Mouse (Mus musculus) retina, postnatal 1 day (tissue): Measurements from ENCODE around the gene Eno4.
"Not testable (repeated sequence)": the region's sequence is repeated elsewhere in the genome, so short reads cannot be mapped to it uniquely, and the experiment has no call there.

ENCODE experiments used
- DNase-seq: peaks from one replicate; pipeline ENCODE4 v3.0.0-alpha.2; 2012

The Eno4 gene

GRCm38 (mm10) chr19:58942841-58943828 is at the start of gene Eno4, which contains the start of gene Hspa12a:
TSS of gene Eno4 (plus strand) at chr19:58943425.
TSS of gene Hspa12a (minus strand) at chr19:58943654.
- DNase-seq = peak; percentile 98

- DNase-seq = no peak
Observed at GRCm38 (mm10) chr19:58896216-58896615, 47.0 kb upstream of the Eno4 start.

DNA sequence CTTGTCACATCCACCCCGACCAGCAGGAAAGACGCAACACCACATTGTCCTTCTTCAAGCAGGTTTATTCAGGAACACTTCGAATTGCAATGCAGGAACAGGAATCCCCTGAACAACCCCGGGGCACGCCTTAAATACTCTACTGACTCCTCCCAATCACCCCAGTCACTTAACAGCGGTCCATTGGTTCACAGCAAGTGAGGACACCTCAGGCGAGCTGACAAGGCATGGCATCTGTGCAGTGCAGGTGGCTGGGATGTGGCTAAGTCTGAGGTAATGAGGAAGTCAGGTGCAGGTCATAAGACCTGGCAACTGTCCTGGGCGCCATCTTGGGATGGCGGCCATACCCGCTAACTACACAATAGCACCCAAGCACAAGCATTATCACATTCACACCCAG is 42.8 kb upstream of the Eno4 start:
- not testable (repeated sequence) for DNase-seq

DNA sequence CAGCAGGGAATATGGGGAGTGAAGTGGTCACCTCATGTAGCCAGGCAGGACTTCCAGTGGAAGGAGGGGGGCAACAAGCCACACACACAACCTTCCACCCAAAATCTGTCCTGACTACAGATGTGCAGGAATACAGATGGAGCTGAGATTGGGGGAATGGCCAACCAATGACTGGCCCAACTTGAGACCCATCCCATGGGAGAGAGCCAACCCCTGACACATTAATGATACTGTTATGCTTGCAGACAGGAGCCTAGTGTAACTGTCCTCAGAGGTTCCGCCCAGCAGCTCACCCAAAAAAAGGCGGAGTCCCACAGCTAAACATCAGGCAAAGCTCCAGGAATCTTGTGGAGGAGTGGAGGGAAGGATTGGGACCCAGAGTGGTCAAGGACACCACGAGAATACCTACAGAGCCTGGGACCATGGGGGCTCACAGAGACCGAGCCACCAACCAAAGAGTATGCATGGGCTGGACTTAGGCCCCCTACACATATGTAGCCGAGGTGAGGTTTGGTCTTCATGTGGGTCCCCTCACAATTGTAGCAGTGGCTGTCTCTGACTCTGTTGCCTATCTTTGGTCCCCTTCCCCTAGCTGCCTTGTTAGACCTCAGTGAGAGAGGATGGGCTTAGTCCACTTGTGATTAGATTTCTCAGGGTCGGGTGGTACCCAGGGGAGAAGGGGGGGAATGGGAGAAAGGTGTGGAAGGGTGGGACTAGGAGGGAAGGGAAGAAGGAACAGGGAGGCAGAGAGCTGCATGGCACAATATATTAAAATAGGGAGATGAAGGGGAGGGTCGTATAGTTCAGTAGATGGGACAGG is 39.9 kb upstream of the Eno4 start:
- DNase-seq = no peak

DNA sequence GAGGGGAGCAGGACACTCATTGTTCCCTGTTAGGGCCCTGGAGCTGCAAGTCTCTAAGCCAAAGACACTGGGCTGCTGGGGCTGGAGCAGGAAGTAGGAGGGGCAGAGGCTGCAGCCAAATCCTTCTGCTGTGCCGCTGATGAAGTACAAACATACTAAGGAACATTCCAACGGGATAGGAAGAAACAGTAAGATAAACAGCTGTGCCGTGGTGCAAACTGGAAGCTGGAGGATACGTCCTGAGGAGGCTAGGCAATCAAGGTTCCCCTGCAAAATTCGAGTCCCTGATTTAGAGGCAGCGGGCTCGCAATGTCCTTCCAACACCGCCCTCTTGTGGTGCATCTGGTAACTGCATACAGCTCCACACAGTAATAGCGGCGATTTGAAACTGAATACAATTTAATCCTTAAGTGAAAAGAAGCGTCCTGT is 39.3 kb upstream of the Eno4 start:
- peak; percentile 82 for DNase-seq

DNA sequence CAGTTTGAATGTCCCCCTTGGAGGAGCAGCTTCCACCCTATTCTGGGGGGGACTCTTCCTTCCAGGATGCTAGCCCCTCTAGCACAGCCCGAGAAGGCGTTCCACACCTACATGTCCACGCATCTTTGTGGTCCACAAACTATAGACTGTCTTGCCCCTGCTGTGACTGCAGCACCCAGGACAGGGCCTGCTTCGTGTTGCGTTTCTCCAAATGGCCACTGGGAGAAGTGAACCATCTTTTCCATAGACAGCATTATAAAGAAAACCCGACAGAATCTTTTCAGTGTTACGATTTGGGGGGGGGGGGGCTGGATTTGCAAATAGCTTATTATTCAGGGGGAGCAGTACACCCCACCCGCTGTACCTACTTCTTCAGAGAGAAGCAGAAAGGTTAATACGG is 36.5 kb upstream of the Eno4 start:
- DNase-seq = no peak

DNA sequence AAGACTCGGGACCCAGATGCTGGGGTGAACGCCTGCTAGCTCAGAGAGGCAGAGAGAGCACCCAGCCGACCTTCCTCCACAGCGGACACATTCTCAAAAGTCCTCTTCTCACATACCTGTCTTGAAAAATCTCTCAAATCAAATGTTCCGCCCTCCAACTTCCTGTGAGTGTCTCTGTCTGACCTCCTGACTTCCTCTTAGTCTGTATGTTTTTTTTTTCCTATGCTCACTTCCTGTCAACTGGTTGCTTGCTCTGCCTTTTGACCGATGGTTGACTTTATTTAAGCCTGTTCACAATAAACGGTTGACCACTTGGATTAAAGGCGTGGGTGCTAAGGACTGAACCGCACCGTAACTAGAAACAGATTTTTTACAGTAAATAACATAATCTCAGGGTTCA is 35.2 kb upstream of the Eno4 start:
- DNase-seq = no peak

DNA sequence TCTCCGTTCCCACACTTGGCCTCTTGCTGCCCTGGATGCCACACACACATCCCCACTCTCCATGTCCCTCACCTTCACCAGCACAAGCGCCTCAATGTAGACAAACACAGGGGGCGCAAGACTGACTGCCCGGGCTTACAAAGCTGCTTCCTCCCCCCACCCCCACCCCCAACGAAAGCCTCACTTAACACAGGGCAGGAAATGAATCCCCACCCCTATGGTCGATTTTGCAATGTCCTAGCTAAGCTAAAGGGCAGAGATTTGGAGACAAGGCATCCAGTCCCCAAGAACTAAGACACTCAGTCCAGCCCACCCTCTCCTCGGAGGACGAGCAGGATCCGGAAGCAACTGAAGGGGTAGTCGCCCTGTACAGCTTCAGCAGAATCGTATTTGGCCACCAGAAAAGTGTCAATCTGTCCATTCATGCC is 32.3 kb upstream of the Eno4 start:
- DNase-seq = peak; percentile 75

- DNase-seq = peak; percentile 88
Observed at GRCm38 (mm10) chr19:58911386-58911785, 31.8 kb upstream of the Eno4 start.

DNA sequence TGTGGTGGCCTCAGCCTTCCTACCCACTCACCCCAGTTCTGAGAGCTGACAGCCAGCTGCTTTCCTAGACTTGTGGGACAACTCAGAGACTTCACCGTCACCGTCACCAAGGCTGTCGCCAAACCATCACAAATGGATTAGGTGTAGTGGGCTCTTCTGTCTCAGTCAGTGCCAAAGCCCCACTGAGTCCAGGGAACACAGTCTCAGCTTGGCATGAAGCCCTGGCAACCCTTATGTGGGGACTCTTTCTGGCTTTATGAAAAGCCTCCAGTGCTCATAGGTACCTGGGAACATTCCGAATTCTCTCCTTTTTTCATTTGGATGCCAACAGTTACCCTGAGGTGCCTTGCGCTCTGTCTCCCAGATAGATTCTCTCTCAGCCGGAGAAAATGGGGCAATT is 29.9 kb upstream of the Eno4 start:
- DNase-seq = no peak

- peak; percentile 41 for DNase-seq
Observed at GRCm38 (mm10) chr19:58918597-58918996, 24.6 kb upstream of the Eno4 start.

DNA sequence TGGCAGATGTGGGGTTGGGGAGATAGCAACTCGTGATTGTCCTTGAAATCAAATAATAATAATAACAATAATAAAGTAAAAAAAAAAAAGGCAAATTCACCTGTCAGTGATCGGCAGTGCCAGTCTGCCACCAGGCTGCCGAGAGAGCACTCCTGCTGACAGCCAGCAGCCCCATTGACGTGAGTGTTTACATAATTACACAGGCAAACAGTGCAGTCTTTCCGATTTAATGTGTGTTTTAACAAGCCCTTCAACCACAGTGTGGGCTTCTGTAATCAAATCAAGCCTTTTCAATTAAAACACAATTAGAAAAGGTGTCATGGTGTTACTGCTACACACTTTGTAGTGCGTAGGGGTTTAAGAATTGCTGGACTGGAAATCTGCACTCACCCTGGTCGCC is 24.1 kb upstream of the Eno4 start:
- DNase-seq = no peak

GRCm38 (mm10) chr19:58931081-58931800 is 12.0 kb upstream of the Eno4 start:
- peak; percentile 90 for DNase-seq

DNA sequence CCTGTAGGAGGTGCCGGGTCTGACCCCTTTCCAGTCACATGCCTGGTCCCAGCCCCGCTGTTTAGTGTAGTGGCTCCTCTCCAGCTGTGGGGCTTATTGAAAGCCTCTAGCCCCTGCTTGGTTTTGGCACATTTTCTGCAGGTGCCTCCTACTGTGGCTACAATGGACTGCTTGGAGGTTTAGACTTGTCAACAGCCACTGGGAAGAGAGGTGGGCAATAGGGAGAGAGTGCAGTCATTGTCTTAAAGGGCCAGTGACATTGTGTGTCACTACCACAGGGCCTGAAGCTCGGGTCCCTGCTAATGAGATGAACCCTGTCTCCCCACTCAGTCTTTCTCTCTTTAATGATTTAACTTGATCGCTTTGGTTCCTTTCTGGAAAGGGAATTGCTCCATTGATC is 10.2 kb upstream of the Eno4 start:
- DNase-seq = peak; percentile 28

DNA sequence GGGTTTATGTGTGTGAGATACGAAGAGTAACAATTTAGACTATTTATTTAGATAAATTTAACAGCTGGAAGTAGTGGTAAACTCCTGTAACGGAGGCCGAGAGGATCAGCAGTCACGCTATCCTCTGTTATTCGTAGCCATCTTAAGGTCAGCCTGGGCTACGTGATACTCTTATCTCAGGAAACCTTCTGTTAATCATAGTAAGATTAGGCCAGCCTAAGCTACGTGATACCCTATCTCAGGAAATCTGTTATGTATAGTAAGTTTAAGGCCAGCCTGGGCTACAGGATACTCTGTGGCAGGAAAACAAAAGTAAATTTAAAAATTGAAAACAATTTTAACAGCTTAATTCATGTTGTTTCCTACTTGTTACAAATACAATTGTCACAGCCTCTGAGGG is 2.7 kb downstream of the Eno4 start:
- no peak for DNase-seq

DNA sequence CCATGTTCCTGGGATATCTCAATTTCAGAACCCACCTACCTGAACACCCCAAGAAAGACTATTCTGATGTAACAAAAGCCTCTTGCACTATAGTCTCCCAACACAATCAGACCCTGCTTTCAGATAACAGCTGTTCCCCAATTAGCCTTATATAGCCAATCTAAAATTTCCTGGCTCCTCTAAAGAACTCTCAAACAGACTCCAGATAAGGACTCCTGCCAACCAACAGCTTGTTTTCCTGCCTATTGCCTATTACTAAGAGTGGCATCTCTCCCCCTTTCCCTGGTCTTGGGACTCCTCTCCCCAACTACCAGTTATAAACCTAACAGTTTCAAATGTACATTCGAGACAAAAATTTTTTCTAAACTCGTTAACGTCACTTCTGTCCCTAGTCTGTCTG is 8.3 kb downstream of the Eno4 start:
- DNase-seq = no peak

DNA sequence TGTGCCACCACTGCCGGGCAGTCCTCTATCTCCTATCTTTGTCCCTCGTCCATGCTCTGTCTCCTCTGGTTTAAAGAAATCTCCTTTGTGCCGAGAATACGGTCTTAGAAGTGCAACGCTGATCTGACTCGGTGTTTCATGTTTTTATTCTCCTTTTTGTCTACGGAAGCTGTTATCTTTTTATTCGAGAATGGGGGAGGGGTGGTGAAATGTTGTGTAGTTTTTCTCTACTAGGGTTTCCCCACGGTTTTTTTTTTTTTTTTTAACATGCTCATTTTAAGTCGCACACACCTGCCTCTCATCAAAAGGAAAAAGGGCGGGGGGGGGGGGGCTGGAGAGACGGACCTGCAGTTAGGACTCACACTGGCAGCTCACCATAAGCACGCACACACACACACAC is 9.0 kb downstream of the Eno4 start:
- DNase-seq = no peak

DNA sequence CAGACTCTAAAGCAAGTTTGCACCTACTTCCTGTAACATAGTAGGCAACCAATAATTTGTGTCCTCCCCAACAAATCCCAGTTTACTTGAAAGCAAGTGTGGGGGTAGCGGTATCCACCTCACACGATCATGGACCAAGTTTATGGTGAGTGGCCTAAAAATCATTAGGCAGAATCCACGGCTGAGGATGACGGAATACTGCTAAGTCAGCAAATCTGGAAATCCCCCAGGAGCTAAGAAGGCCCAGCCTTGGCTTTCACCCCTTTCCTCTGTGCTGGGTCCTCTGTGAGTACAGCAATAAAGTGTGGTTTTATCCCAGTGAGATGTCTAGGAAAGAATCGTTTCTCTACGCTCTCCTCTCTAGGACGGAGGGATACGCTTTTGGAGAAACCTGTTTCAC is 11.6 kb downstream of the Eno4 start:
- no peak for DNase-seq

DNA sequence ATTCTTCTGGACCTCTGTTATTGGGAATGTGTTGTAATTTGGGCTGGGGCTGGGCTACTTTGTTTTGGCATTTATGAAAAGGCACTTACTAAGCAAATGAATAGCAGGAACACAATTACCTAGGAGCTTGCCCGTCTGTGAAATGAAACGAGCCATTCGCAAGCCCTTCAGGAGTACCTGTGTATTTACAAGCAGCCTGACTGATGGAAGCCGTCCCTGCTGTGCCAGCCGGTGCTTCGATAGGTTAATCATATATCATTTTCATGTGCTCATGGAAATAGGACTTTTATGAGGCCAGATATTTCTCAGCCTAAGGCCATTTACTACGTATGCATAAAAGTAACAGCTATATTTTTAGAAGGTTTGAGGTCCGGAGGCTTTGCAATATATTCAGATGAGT is 19.8 kb downstream of the Eno4 start:
- DNase-seq = no peak

GRCm38 (mm10) chr19:58968731-58969506 is 25.7 kb downstream of the Eno4 start:
- DNase-seq = peak; percentile 25

- no peak for DNase-seq
Observed at GRCm38 (mm10) chr19:58970826-58971225, 27.6 kb downstream of the Eno4 start.

DNA sequence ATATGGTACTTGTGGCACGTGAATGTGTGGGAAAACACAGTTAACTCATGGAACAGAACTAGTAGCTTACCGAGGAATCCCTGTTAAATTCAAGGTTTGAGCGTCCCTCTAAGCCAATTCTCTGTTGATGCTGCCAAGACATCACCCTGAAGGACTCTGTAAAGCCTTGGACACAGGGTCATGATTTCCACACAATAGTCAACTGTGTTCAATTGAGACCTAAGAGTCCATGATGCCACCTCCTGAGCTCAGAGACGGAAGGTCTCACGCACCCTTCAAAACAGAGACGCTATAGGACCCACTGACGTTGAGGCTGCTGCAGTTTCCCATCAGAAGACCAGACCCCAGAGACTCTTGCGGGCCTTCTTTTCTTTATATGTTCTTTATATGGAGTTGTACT is 30.9 kb downstream of the Eno4 start:
- DNase-seq = no peak
